Mouse (Mus musculus) MEL (cell line): ENCODE data around the gene Gns.

Experiments used
- CTCF ChIP-seq, 3 experiments: IDR thresholded peaks in 2 of 3; conservative IDR thresholded peaks in 1 of 3; 2 replicates each; pipeline ENCODE4 v1.5.1; 2011 to 2012; ENCODE audit warnings: low read length in 3 of 3, low read depth in 2 of 3, mild to moderate bottlenecking in 2 of 3, improper control_type of control experiment in 1 of 3, inconsistent platforms in 1 of 3, mixed read lengths in 1 of 3, moderate library complexity in 1 of 3; ENCODE audit not compliant: control insufficient read depth in 1 of 3, insufficient read depth in 1 of 3, poor library complexity in 1 of 3, severe bottlenecking in 1 of 3
- ETS1 ChIP-seq: IDR thresholded peaks from 2 replicates; pipeline ENCODE4 v1.6.1; 2012; ENCODE audit warnings: low read depth, mild to moderate bottlenecking, inconsistent platforms, low read length, improper control_type of control experiment, moderate library complexity
- MAFK ChIP-seq: IDR thresholded peaks from 2 replicates; pipeline ENCODE4 v1.6.1; 2011; ENCODE audit warnings: low read depth, mild to moderate bottlenecking, low read length, improper control_type of control experiment, borderline replicate concordance
- MXI1 ChIP-seq: IDR thresholded peaks from 2 replicates; pipeline ENCODE4 v1.6.1; 2011; ENCODE audit warnings: mild to moderate bottlenecking, low read depth, low read length, improper control_type of control experiment
- POLR2A ChIP-seq, 2 experiments: IDR thresholded peaks; 2 replicates each; pipeline ENCODE4 v1.6.1; 2011 to 2012; ENCODE audit warnings: low read length in 2 of 2, mild to moderate bottlenecking in 2 of 2, control low read depth in 1 of 2, improper control_type of control experiment in 1 of 2, low read depth in 1 of 2, moderate library complexity in 1 of 2; ENCODE audit not compliant: control insufficient read depth in 1 of 2, insufficient read depth in 1 of 2, poor library complexity in 1 of 2

DNA sequence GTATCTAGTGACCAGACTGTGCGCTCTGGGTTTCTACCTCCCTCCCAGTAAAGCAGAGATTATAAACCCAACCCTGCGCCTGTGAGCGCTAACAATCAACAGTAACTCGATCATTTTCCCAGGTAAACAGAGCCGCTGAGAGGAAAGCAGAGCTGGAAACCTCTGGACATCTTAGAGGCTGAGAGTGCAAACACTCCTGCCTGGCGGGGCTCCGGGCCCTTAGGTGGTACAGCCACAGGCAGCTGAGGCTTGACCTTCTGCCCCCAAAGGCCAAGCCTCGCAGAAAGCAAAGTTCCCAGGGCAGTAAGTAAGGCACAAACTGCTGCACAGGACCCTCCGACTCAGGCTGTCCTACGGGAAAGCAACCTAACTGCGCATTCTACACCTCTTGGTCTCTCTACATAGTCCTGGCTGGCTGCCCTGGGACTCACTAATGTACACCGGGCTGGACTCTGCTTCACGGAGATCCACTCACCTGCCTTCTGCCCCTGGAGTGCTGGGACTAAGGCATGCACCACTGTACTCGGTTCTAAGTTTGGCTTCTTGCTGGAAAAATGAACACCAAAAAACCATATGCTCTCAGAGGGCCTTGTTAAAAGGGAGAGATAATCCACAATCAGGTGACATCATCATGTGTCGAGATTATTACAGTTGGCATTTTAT, 69.7 kb downstream of the Gns start:
- TF ChIP-seq CTCF (IDR thresholded peaks at IDR 0.05 in 2 of 3, conservative IDR thresholded peaks at IDR 0.05 in 1 of 3; ENCODE audit: control insufficient read depth in 1 of 3, insufficient read depth in 1 of 3, low read depth in 2 of 3, low read length in 3 of 3, poor library complexity in 1 of 3, severe bottlenecking in 1 of 3) = no peak
- no peak for TF ChIP-seq POLR2A (IDR thresholded peaks at IDR 0.05; ENCODE audit: control insufficient read depth in 1 of 2, insufficient read depth in 1 of 2, low read depth in 1 of 2, low read length in 2 of 2, poor library complexity in 1 of 2)
- TF ChIP-seq ETS1 = no peak
- no peak for TF ChIP-seq MAFK
- TF ChIP-seq MXI1 = no peak
